ENCODE assay signal across 33 mouse cellular contexts in genomic region chr10:88860911-88861310, GRCm38 (mm10). TPM values are rescaled to one million over a fixed set of nuclear protein-coding genes. Genes with fewer than 3 reads are reported as not detected.
"Had no signal": no experiment of that assay in that cellular context is flagged by ENCODE, and none has a peak within 500 bp of the region (broad histone marks: within the 10 kb centered on the region; RNA-seq: fewer than 3 reads in every experiment).

No protein-coding gene starts in this region.

- ATAC-seq: forebrain, embryonic 13.5 days; forebrain, embryonic 14.5 days; forebrain, embryonic 15.5 days; forebrain, embryonic 16.5 days; forebrain, postnatal 0 days had no signal

- H3K4me1 ChIP-seq: embryonic facial prominence, embryonic 10.5 days; embryonic facial prominence, embryonic 12.5 days; embryonic facial prominence, embryonic 13.5 days; embryonic facial prominence, embryonic 15.5 days; forebrain, embryonic 10.5 days; forebrain, embryonic 12.5 days; forebrain, embryonic 13.5 days; forebrain, embryonic 15.5 days had no signal

- H3K36me3 ChIP-seq: embryonic facial prominence, embryonic 10.5 days; embryonic facial prominence, embryonic 12.5 days; embryonic facial prominence, embryonic 13.5 days; embryonic facial prominence, embryonic 15.5 days; forebrain, embryonic 10.5 days; forebrain, embryonic 12.5 days; forebrain, embryonic 15.5 days had no signal

- H3K4me3 ChIP-seq: embryonic facial prominence, embryonic 10.5 days; embryonic facial prominence, embryonic 12.5 days; embryonic facial prominence, embryonic 13.5 days; embryonic facial prominence, embryonic 15.5 days; erythroblast, embryonic 14.5 days; forebrain, embryonic 10.5 days; forebrain, embryonic 12.5 days; forebrain, embryonic 13.5 days; forebrain, embryonic 15.5 days; gastrocnemius, adult 2 months; heart, adult 2 months had no signal

- H3K27ac ChIP-seq: embryonic facial prominence, embryonic 10.5 days; embryonic facial prominence, embryonic 12.5 days; embryonic facial prominence, embryonic 13.5 days; embryonic facial prominence, embryonic 15.5 days; forebrain, embryonic 10.5 days; forebrain, embryonic 12.5 days; forebrain, embryonic 13.5 days; forebrain, embryonic 15.5 days; gastrocnemius, adult 2 months; heart, adult 2 months had no signal

- DNase-seq: cerebellum, adult 2 months; cerebellum, adult 8-10 months; cerebellum, adult 9-10 months; cerebellum, adult 9-11 months; cerebellum, postnatal 10 days; cerebellum, postnatal 14 days; cerebellum, postnatal 25 days; cerebellum, postnatal 36 days; embryo, embryonic 11 days; forebrain, postnatal 0 days; gastrocnemius, adult 2 months; gastrocnemius, postnatal 10 days; gastrocnemius, postnatal 14 days; gastrocnemius, postnatal 25 days; gastrocnemius, postnatal 36 days; heart, adult 18-20 months; heart, adult 2 months had no signal

- H3K9ac ChIP-seq: embryonic facial prominence, embryonic 12.5 days; embryonic facial prominence, embryonic 13.5 days; embryonic facial prominence, embryonic 15.5 days; forebrain, embryonic 12.5 days; forebrain, embryonic 13.5 days; forebrain, embryonic 15.5 days; forebrain, postnatal 0 days had no signal

- H3K27me3 ChIP-seq: embryonic facial prominence, embryonic 12.5 days; embryonic facial prominence, embryonic 13.5 days; embryonic facial prominence, embryonic 15.5 days; forebrain, embryonic 12.5 days; forebrain, embryonic 13.5 days; forebrain, embryonic 15.5 days had no signal

- H3K4me2 ChIP-seq: embryonic facial prominence, embryonic 12.5 days; embryonic facial prominence, embryonic 13.5 days; embryonic facial prominence, embryonic 15.5 days; forebrain, embryonic 12.5 days; forebrain, embryonic 13.5 days; forebrain, embryonic 15.5 days had no signal

- H3K9me3 ChIP-seq: embryonic facial prominence, embryonic 10.5 days; embryonic facial prominence, embryonic 12.5 days; embryonic facial prominence, embryonic 13.5 days; embryonic facial prominence, embryonic 15.5 days; forebrain, embryonic 10.5 days; forebrain, embryonic 12.5 days; forebrain, embryonic 13.5 days; forebrain, embryonic 15.5 days had no signal

RNA-seq across cellular contexts. Expression of gene Slc5a8, which starts 24.9 kb away (rescaled TPM):
- total RNA-seq: common myeloid progenitor, adult 5-6 weeks; gastrocnemius, adult 18-20 months; gastrocnemius, adult 2 months; gastrocnemius, adult 8-10 months; gastrocnemius, postnatal 10 days; gastrocnemius, postnatal 14 days; gastrocnemius, postnatal 25 days; gastrocnemius, postnatal 36 days; granulocyte monocyte progenitor cell, adult 5-6 weeks; heart, adult 2 months had no signal
- polyA plus RNA-seq: cortical plate, adult 2 months; embryonic facial prominence, embryonic 10.5 days; erythroblast, embryonic 14.5 days; forebrain, embryonic 12.5 days; forebrain, embryonic 13.5 days had no signal
